Mouse (Mus musculus): ENCODE results near the gene Maml3. TPM values are rescaled to one million over a fixed set of nuclear protein-coding genes. Genes with fewer than 3 reads are reported as not detected.

The Maml3 gene
- polyA plus RNA-seq, 1 experiment from 2014 or later, result 5.6 TPM

DNA sequence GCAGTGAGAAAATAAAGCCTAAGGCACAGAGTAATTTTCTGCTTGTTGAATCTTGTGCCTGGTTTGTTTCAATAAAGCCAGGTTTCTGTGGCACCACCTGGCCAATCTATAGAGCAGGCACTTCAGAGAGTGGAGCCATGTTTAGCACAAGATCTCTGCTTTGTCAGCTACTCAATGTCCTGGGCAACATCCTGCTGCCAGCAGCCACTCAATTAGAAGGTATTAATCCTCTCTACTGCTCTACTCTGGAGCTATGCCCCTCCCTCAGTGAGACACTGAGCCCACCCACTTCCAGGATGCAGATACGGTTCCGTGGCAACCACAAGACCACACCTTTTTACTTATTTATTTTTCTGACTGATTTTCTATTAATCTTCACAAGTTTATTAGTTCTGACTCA lies 203.7 kb downstream of the Maml3 start:
- Histone ChIP-seq H3K9me3 (no peaks in the 10 kb centered on the region), H3K27me3 (ENCODE audit: insufficient read depth, poor library complexity, severe bottlenecking) (no peaks in the 10 kb centered on the region), H3K27ac (no peak overlapping the region), H3K4me1 (replicated peaks) (peaks cover 28% of the 10 kb centered on the region), H3K36me3 (no peaks in the 10 kb centered on the region), H3K4me3 (no peak overlapping the region)
- DNase-seq (ENCODE audit: low spot score), result no peak
- 70% methylated on average over 2 of the region's 2 CpGs for WGBS

DNA sequence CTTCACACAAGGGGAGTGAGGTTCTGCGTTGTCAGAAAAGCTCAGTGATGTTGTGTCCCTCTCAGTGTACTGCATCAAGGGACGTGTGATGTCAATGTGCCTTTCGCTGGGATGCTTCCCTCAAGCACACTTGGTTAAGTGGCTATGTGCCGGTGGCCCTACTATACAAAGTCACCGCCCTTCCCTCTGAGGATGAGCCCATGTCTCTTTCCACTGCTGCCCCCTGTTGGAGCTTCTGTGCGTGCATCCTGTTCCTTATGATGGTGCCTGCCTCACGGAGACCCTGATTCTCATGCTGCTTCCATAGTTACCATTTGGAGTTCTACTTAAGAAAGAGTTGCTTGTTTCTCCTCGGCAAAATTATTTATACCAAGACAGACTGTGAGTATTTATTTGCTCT lies 210.4 kb downstream of the Maml3 start:
- Histone ChIP-seq H3K36me3 (peaks cover 10% of the 10 kb centered on the region), H3K4me3 (no peak overlapping the region), H3K27me3 (ENCODE audit: insufficient read depth, poor library complexity, severe bottlenecking) (0 out of 2 replicates have a peak, but pooled peaks cover 6% of the 10 kb centered on the region), H3K9me3 (peaks cover 7% of the 10 kb centered on the region; the same call in 1 of the 2 replicates), H3K27ac (no peak overlapping the region), H3K4me1 (replicated peaks) (peaks cover 7% of the 10 kb centered on the region)
- no peak for DNase-seq (ENCODE audit: low spot score)
- WGBS, result 65% methylated on average over 8 of the region's 8 CpGs

DNA sequence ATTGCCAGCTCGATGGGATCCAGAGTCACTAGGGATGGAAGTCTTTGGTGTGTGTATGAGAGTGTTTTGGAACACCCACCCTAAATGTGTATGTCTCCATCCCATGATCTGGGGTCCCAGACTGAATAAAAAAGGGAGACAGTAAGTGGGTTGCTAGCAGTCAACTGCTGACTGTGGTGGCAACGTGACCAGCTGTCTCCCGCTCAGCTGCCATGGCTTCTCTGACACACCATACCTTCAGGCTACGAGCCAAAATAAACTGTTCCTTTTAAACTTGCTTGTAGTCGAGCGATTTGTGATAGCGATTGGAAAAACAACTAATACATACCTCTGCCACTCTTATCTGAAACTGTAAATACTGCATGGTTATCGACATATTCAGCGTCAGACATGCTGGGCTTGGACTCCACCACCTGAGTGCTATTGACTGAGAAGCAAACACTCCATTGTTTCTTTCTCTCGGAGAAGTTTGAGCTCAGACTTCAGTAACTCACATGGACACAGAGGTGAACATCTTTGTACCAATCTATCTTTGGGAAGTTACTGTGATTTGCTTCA lies 213.2 kb downstream of the Maml3 start:
- peaks cover 28% of the 10 kb centered on the region for H3K4me1 ChIP-seq (replicated peaks)
- 92% methylated on average over 10 of the region's 10 CpGs for WGBS
- no peak for DNase-seq (ENCODE audit: low spot score)
- H3K4me3 ChIP-seq, result no peak overlapping the region
- H3K9me3 ChIP-seq, result peaks cover 7% of the 10 kb centered on the region; the same call in 1 of the 2 replicates
- H3K36me3 ChIP-seq, result peaks cover 10% of the 10 kb centered on the region
- H3K27me3 ChIP-seq (ENCODE audit: insufficient read depth, poor library complexity, severe bottlenecking), result 0 out of 2 replicates have a peak, but pooled peaks cover 8% of the 10 kb centered on the region
- no peak overlapping the region for H3K27ac ChIP-seq

DNA sequence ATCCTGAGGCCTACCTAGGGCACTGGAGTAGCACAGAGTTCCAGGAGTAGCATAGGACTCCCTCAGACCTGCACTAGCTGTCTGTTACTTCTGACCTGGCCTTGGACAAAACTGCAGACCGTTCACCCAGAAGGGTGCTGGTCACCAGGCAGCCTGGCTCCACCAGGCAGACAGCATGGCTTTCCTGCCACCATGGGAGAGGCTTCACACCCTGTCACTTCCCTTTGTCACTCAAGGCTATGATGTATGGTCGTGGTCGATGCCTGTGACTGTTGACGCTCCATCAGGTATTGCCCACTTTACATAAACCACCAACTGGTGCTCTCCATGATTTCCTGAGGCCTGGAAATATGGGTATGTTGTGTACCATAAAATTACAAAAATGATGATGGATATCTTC lies 214.7 kb downstream of the Maml3 start:
- 68% methylated on average over 4 of the region's 4 CpGs for WGBS
- H3K27ac ChIP-seq, result peak overlapping the region; percentile 81
- DNase-seq (ENCODE audit: low spot score), result no peak
- no peak overlapping the region for H3K4me3 ChIP-seq
- 0 out of 2 replicates have a peak, but pooled peaks cover 8% of the 10 kb centered on the region for H3K27me3 ChIP-seq (ENCODE audit: insufficient read depth, poor library complexity, severe bottlenecking)
- no peaks in the 10 kb centered on the region; the same call in 1 of the 2 replicates for H3K9me3 ChIP-seq
- peaks cover under 1% of the 10 kb centered on the region; the same call in 1 of the 2 replicates for H3K36me3 ChIP-seq
- H3K4me1 ChIP-seq (replicated peaks), result peaks cover 28% of the 10 kb centered on the region

DNA sequence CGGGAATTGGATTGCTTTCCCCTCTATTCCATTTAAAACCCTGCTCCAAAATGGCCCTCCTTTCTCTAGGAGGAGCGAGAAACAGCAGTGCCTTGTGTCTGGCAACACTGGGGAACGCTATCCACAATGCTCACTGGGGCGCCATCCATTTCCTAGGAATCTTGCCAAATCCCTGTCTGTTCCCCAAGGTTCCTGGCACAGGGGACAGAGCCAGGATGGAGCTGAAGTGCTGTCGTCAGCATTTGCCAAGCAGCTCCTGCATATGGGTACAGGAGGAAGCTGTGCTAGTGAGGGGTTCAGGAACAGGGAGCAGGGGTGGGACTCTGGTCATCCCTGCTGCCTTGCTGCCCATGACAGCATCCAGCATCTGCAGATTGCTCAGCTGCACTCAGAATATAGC lies 215.1 kb downstream of the Maml3 start:
- peak overlapping the region; percentile 81 for H3K27ac ChIP-seq
- peaks cover 28% of the 10 kb centered on the region for H3K4me1 ChIP-seq (replicated peaks)
- H3K27me3 ChIP-seq (ENCODE audit: insufficient read depth, poor library complexity, severe bottlenecking), result 0 out of 2 replicates have a peak, but pooled peaks cover 8% of the 10 kb centered on the region
- no peak overlapping the region for H3K4me3 ChIP-seq
- H3K36me3 ChIP-seq, result no peaks in the 10 kb centered on the region
- 69% methylated on average over 5 of the region's 5 CpGs for WGBS
- H3K9me3 ChIP-seq, result no peaks in the 10 kb centered on the region
- DNase-seq (ENCODE audit: low spot score), result no peak

DNA sequence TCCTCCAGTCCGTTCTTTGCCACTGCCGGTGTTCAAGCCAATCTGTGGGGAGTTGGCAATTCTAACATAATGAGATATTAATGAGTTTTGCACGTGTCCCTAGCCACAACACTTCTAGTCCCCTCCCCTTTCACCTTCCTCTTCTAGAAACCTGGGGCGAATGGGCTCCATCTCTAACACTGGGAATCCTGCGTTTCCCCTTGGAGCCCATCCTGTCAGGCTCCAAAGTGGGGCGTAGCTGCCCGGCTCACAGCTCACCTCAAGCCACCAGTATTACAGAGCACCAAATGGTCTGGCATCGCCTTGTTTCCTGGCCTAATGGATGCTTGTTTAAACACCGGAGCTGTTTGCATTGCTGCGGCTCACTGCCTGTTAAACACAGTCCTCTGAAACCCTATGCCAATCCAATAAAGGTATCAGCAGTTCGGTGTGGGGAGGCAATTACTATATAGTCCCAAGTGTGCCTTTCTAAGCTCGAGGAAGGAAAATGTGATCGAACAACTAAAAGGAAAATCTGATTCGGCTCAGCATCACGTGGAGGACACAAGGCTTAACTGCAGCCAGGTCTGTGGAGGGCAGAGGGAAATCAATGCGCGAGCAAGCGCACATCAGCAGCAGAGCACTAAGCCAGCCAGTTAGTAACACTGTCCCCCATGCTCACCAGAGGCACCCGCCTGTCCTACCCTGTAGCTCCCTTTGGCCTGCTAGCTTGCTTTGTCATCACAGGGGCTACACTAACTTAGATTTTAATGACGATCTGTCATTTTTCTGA lies 216.0 kb downstream of the Maml3 start:
- WGBS, result 13% methylated on average over 20 of the region's 20 CpGs
- Histone ChIP-seq H3K9me3 (no peaks in the 10 kb centered on the region), H3K4me1 (replicated peaks) (peaks cover 31% of the 10 kb centered on the region), H3K27me3 (ENCODE audit: insufficient read depth, poor library complexity, severe bottlenecking) (0 out of 2 replicates have a peak, but pooled peaks cover 8% of the 10 kb centered on the region), H3K36me3 (no peaks in the 10 kb centered on the region), H3K4me3 (peak overlapping the region; percentile 37), H3K27ac (peak overlapping the region; percentile 81)
- peak; percentile 45 for DNase-seq (ENCODE audit: low spot score)

DNA sequence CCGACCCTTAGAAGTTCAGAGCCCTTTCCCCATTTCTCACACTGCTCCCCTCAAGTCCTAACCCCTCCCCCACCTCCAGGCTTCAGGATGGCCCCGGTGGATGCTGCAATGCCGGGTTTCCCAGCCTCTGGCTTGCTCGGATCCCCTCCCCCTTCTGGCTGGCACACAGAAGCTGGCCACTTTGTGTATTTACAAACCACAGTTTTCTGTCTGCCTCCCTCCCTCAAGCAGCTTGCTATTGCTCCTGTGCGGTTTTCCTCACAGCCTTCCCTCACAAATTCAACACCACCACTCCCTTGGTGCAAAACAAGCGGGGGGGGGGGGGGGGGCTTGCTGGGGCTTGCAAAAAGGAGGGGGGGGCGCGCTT lies 216.6 kb downstream of the Maml3 start:
- Histone ChIP-seq H3K27me3 (ENCODE audit: insufficient read depth, poor library complexity, severe bottlenecking) (0 out of 2 replicates have a peak, but pooled peaks cover 8% of the 10 kb centered on the region), H3K27ac (peak overlapping the region; percentile 81), H3K36me3 (no peaks in the 10 kb centered on the region), H3K4me1 (replicated peaks) (peaks cover 34% of the 10 kb centered on the region), H3K9me3 (no peaks in the 10 kb centered on the region), H3K4me3 (peak overlapping the region; percentile 37)
- no peak for DNase-seq (ENCODE audit: low spot score)
- WGBS, result 5% methylated on average over 8 of the region's 8 CpGs

DNA sequence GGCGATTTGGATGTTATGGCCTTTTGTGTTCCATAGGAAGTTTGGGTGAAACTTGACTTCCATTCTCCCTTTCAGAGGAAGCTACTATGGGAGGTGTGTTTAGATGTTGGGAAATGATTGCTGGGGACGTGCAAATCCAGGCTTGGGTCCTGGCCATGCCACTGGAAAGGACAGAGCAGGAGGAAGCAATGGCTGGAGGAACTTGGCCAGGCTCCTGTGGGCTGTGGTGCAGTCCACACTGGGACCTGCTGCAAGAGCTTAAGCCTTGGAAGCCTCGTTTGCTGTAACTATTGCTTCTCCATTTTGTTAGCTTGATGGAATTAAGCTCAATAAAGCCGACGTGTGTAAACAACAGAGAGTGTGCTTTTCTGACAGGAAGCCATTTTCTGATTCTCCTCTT lies 219.0 kb downstream of the Maml3 start:
- DNase-seq (ENCODE audit: low spot score), result no peak
- H3K27me3 ChIP-seq (ENCODE audit: insufficient read depth, poor library complexity, severe bottlenecking), result 0 out of 2 replicates have a peak, but pooled peaks cover 8% of the 10 kb centered on the region
- no peak overlapping the region for H3K27ac ChIP-seq
- H3K9me3 ChIP-seq, result no peaks in the 10 kb centered on the region
- H3K36me3 ChIP-seq, result no peaks in the 10 kb centered on the region
- peaks cover 58% of the 10 kb centered on the region for H3K4me1 ChIP-seq (replicated peaks)
- H3K4me3 ChIP-seq, result no peak overlapping the region
- WGBS, result 79% methylated on average over 5 of the region's 5 CpGs

DNA sequence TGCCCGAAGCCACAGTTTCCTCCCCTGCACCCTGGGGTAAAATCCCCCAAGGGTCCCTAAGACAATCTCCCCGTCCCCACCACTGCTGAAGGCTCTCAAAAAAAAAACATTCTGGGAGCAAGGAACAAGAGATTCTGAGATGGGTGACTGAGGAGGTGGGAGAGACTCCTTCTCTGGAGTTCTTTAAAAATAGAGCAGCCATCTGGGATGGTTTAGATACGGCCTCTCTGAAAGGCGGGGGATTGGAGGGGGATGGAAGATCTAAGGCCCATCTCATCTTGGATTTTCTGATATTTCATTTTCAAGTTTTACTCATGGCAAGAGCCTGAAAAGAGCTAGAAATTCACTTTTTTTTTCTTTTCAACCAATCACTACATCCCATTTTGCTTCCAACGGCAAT lies 219.4 kb downstream of the Maml3 start:
- Histone ChIP-seq H3K27ac (no peak overlapping the region), H3K27me3 (ENCODE audit: insufficient read depth, poor library complexity, severe bottlenecking) (0 out of 2 replicates have a peak, but pooled peaks cover 8% of the 10 kb centered on the region), H3K4me1 (replicated peaks) (peaks cover 61% of the 10 kb centered on the region), H3K4me3 (no peak overlapping the region), H3K9me3 (no peaks in the 10 kb centered on the region), H3K36me3 (no peaks in the 10 kb centered on the region)
- DNase-seq (ENCODE audit: low spot score), result no peak
- 87% methylated on average over 5 of the region's 5 CpGs for WGBS

DNA sequence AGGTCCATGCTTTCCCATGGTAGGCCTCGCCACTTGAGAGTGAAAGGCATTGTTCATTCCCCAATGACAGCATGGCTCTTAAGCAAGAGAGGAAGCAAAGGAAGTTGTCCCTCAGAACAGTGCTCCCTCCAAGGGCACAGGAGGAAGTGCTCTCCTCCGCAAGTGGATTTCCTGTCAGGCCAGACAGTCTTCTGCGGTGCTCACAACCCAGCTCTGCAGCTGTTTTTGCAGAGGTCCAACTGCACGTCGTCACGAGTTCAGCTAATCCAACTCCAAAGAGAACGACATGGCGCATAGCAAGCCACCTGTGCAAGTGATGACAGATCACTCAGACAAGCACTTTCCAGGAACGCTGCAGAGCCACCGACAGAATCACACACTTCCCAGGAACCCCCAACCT lies 222.9 kb downstream of the Maml3 start:
- no peaks in the 10 kb centered on the region for H3K36me3 ChIP-seq
- WGBS, result 70% methylated on average over 10 of the region's 10 CpGs
- H3K9me3 ChIP-seq, result no peaks in the 10 kb centered on the region
- no peaks in the 10 kb centered on the region for H3K27me3 ChIP-seq (ENCODE audit: insufficient read depth, poor library complexity, severe bottlenecking)
- H3K4me3 ChIP-seq, result no peak overlapping the region
- peaks cover 44% of the 10 kb centered on the region for H3K4me1 ChIP-seq (replicated peaks)
- DNase-seq (ENCODE audit: low spot score), result no peak
- no peak overlapping the region for H3K27ac ChIP-seq

DNA sequence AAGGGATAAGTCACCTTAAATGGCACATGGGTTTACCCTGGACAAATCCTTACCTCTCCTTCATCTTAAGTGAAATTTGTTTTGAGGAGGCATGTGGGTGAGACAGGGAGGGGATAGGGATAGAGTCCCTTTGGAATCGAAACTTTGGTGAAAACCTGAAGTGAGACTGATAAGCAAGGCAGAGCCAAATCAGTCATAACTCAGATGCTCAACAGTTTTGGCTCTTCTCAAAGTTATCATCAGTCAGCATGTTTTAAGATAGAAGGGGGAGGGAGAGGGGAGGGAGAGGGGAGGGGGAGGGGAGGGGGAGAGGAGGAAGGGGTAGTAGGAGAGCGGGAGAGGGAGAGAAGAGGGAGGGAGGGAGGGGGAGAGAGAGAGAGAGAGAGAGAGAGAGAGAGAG lies 223.5 kb downstream of the Maml3 start:
- peaks cover 44% of the 10 kb centered on the region for H3K4me1 ChIP-seq (replicated peaks)
- no peak overlapping the region for H3K4me3 ChIP-seq
- no peak overlapping the region for H3K27ac ChIP-seq
- H3K27me3 ChIP-seq (ENCODE audit: insufficient read depth, poor library complexity, severe bottlenecking), result no peaks in the 10 kb centered on the region
- DNase-seq (ENCODE audit: low spot score), result no peak
- no peaks in the 10 kb centered on the region for H3K36me3 ChIP-seq
- no peaks in the 10 kb centered on the region for H3K9me3 ChIP-seq
- 64% methylated on average over 2 of the region's 2 CpGs for WGBS

DNA sequence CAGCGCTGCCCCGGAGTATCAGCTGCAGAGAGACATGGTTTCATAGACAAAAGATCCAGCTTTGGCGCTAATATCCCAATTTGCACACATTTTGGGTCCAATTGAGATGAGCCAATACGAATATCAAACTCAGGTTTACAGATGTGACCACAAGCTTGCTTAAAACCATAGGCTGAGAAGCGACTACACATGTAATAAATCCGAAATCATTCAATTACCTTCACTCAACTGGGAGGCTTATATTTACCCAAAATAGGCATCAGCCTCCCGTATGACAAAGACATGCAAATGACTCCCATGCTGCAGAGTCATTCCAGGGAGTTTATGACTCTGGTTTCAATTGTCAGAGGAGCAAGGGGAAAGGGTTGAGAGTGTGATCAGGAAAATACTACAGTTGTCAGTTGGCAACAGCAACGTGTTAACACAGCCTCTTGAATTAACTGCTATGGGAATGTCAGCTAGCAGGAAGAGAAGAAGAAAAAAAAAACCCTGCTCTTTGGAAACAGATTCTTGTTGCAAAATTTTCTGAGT lies 224.3 kb downstream of the Maml3 start:
- peaks cover 44% of the 10 kb centered on the region for H3K4me1 ChIP-seq (replicated peaks)
- H3K27ac ChIP-seq, result peak overlapping the region; percentile 37; the same call in 1 of the 2 replicates
- DNase-seq (ENCODE audit: low spot score), result no peak
- no peaks in the 10 kb centered on the region for H3K36me3 ChIP-seq
- no peak overlapping the region for H3K4me3 ChIP-seq
- H3K27me3 ChIP-seq (ENCODE audit: insufficient read depth, poor library complexity, severe bottlenecking), result no peaks in the 10 kb centered on the region
- H3K9me3 ChIP-seq, result no peaks in the 10 kb centered on the region
- WGBS, result 82% methylated on average over 8 of the region's 8 CpGs

DNA sequence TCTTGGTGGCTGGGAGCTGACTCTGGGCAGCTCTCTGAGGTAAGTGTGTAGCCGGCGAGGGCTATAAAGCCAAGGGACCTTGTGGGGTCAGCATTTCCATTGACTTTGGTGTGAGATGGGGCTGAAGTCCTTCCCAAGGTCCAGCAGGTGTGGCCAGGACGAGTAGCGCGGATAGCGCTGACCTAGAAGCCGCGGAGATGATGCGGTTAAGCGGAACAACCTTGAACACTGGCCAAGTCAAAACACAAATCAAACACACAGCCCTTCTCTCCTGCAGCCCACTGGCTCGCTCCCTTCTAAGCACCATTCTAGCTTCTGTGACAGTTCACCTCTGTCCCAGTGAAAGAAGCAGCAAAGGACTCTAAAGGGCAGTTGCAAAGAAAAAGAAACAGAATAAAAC lies 225.7 kb downstream of the Maml3 start:
- no peak overlapping the region for H3K27ac ChIP-seq
- H3K4me1 ChIP-seq (replicated peaks), result peaks cover 44% of the 10 kb centered on the region
- no peak for DNase-seq (ENCODE audit: low spot score)
- no peak overlapping the region for H3K4me3 ChIP-seq
- H3K36me3 ChIP-seq, result no peaks in the 10 kb centered on the region
- 91% methylated on average over 11 of the region's 11 CpGs for WGBS
- H3K9me3 ChIP-seq, result no peaks in the 10 kb centered on the region
- no peaks in the 10 kb centered on the region for H3K27me3 ChIP-seq (ENCODE audit: insufficient read depth, poor library complexity, severe bottlenecking)

All from hindbrain, embryonic 10.5 days (tissue).